Mouse (Mus musculus): ENCODE measurements at regions not wholly inside any gene's neighbourhood (a gene's known extent, or its start where the extent isn't known, plus 50 kb on each side); places are given as distances from the start of the nearest gene placed in this dataset.

DNA sequence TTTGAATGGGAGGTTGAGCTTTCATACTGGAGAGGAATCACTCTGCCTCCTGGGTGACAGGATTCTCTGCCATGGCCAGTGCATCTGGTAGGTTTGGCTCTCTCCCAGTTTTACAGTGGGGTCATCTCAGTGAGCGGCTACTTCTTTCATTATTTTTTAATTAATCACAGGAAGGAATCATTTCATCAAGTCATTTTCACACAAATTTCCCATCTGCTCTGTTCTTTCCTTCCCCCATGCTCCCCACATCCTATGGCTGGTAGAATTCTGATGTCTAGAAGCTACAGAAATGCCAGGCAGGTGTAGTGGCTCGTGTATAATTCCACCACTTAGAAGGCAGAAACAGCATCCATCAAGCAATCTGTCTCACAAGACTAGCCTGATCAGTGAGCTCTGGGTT lies 56.1 kb upstream of the Kctd3 start:
- no peak overlapping the region for H3K4me3 ChIP-seq (ENCODE audit: control insufficient read depth, low read depth, low read length)
- H3K27me3 ChIP-seq (ENCODE audit: control insufficient read depth, insufficient read depth, low read length), result no peaks in the 10 kb centered on the region
- H3K27ac ChIP-seq (ENCODE audit: control insufficient read depth, insufficient read depth, low read depth, low read length), result no peak overlapping the region
- no peaks in the 10 kb centered on the region for H3K36me3 ChIP-seq (ENCODE audit: control insufficient read depth, insufficient read depth, low read length)
- TF ChIP-seq CTCF (IDR thresholded peaks at IDR 0.05; ENCODE audit: control insufficient read depth, insufficient read depth, insufficient replicate concordance, low read depth, low read length) (no peak), POLR2A (IDR thresholded peaks at IDR 0.05; ENCODE audit: control insufficient read depth, low read depth, low read length) (no peak)
- H3K4me1 ChIP-seq (ENCODE audit: control insufficient read depth, insufficient read depth, low read length), result no peaks in the 10 kb centered on the region

DNA sequence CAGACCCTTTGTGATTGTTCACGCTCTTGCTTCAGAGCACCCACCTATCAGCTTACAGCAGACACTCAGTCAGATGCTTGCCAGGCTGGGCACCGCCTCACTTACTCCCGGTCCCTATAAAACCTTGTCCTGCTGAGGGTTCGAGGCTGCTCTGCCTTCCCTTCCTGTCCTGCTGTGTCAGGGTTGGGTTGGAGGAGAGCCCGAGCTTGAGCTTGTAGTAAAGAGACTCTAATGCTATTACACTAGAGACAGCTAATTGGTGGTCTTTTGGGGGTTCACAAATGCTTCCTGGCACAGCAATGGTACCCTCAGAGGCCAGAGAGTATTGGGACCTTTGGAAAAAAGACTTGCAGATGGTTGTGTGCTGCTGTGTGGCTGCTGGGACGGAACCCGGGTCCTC lies 55.6 kb upstream of the Kctd3 start:
- H3K27me3 ChIP-seq (ENCODE audit: control insufficient read depth, insufficient read depth, low read length), result no peaks in the 10 kb centered on the region
- no peak overlapping the region for H3K4me3 ChIP-seq (ENCODE audit: control insufficient read depth, low read depth, low read length)
- no peaks in the 10 kb centered on the region for H3K36me3 ChIP-seq (ENCODE audit: control insufficient read depth, insufficient read depth, low read length)
- no peaks in the 10 kb centered on the region for H3K4me1 ChIP-seq (ENCODE audit: control insufficient read depth, insufficient read depth, low read length)
- no peak overlapping the region for H3K27ac ChIP-seq (ENCODE audit: control insufficient read depth, insufficient read depth, low read depth, low read length)
- no peak for TF ChIP-seq CTCF (IDR thresholded peaks at IDR 0.05; ENCODE audit: control insufficient read depth, insufficient read depth, insufficient replicate concordance, low read depth, low read length)

Measured in testis, adult 2 months (tissue).